Mouse (Mus musculus) ES-E14 (cell line): ENCODE data around the gene Cspg4.
"Not testable (repeated sequence)": the region's sequence is repeated elsewhere in the genome, so short reads cannot be mapped to it uniquely, and the experiment has no call there.

Source experiments
- MAFK ChIP-seq: IDR thresholded peaks from 2 replicates; pipeline ENCODE4 v1.6.1; 2014; ENCODE audit warnings: mild to moderate bottlenecking, low read depth, low read length, inconsistent platforms; ENCODE audit not compliant: insufficient read depth
- ZC3H11A ChIP-seq: IDR thresholded peaks from 2 replicates; pipeline ENCODE4 v1.6.1; 2012; ENCODE audit warnings: low read depth, mild to moderate bottlenecking, inconsistent platforms, low read length, borderline replicate concordance
- ZNF384 ChIP-seq: IDR thresholded peaks from 2 replicates; pipeline ENCODE4 v1.6.1; 2012; ENCODE audit warnings: low read depth, low read length, inconsistent platforms

GRCm38 (mm10) chr9:56947481-56947880 lies 82.6 kb downstream of the Cspg4 start:
- TF ChIP-seq ZC3H11A (peak; percentile 32; the same call in 1 of the 2 replicates), ZNF384 (peak; percentile 82)
- not testable (repeated sequence) for TF ChIP-seq MAFK
